Mouse (Mus musculus) kidney, embryonic 14.5 days (tissue): Measurements from ENCODE around the gene Acsf3. TPM values are rescaled to one million over a fixed set of nuclear protein-coding genes. Genes with fewer than 3 reads are reported as not detected.

ENCODE experiments used
- ATAC-seq: fragments of 200-750 bp; cut with Nextera tagmentation; 2 replicates; pipeline ENCODE4 v1.8.0; 2017; ENCODE audit warnings: moderate number of reproducible peaks, mild to moderate bottlenecking, moderate TSS enrichment, moderate library complexity; ENCODE audit not compliant: low FRiP score, low TSS enrichment
- H3K27ac ChIP-seq: fragments of 300-500 bp; sonication (generic); 2 replicates; pipeline ENCODE4 v1.5.1; 2014; ENCODE audit warnings: low read depth, mild to moderate bottlenecking, low read length, moderate library complexity, mixed read lengths
- H3K27me3 ChIP-seq: fragments of 300-500 bp; sonication (generic); 2 replicates; pipeline ENCODE4 v1.6.1; 2014; ENCODE audit warnings: mild to moderate bottlenecking, low read length; ENCODE audit not compliant: control insufficient read depth, insufficient read depth
- H3K36me3 ChIP-seq: fragments of 300-500 bp; sonication (generic); 2 replicates; pipeline ENCODE4 v1.6.1; 2014; ENCODE audit warnings: low read length, mixed read lengths; ENCODE audit not compliant: control insufficient read depth, insufficient read depth
- H3K4me1 ChIP-seq: fragments of 300-500 bp; sonication (generic); 2 replicates; pipeline ENCODE4 v1.6.1; 2014; ENCODE audit warnings: low read length, mixed read lengths; ENCODE audit not compliant: control insufficient read depth, insufficient read depth
- H3K4me2 ChIP-seq: fragments of 300-500 bp; sonication (generic); replicated peaks from 2 replicates; pipeline ENCODE4 v1.6.1; 2014; ENCODE audit warnings: low read depth, mild to moderate bottlenecking, low read length
- H3K4me3 ChIP-seq: fragments of 300-500 bp; sonication (generic); 2 replicates; pipeline ENCODE4 v1.5.1; 2014; ENCODE audit warnings: mild to moderate bottlenecking, low read length
- H3K9ac ChIP-seq: fragments of 300-500 bp; sonication (generic); 2 replicates; pipeline ENCODE4 v1.6.1; 2014; ENCODE audit warnings: low read depth, mild to moderate bottlenecking, low read length, moderate library complexity
- H3K9me3 ChIP-seq: fragments of 300-500 bp; sonication (generic); 2 replicates; pipeline ENCODE4 v1.6.1; 2016; ENCODE audit warnings: low read length; ENCODE audit not compliant: control insufficient read depth
- WGBS: fragments of 180-500 bp; shearing (Covaris S2); extraction: QIAGEN DNeasy Blood & Tissue Kit; methylation state at CpG from one replicate; pipeline ENCODE4 v1.1.7; 2014; 5-methylcytosine and 5-hydroxymethylcytosine counted together
- polyA plus RNA-seq: library from polyadenylated mRNA; unstranded; fragments of >200 nt; fragmentation: Nextera tagmentation; extraction: Ambion mirVana; gene quantifications from 2 replicates; pipeline ENCODE4 v1.2.1, GENCODE M21; 2014

The Acsf3 gene
- polyA plus RNA-seq, 1 experiment from 2014 or later: 20.2 TPM

DNA sequence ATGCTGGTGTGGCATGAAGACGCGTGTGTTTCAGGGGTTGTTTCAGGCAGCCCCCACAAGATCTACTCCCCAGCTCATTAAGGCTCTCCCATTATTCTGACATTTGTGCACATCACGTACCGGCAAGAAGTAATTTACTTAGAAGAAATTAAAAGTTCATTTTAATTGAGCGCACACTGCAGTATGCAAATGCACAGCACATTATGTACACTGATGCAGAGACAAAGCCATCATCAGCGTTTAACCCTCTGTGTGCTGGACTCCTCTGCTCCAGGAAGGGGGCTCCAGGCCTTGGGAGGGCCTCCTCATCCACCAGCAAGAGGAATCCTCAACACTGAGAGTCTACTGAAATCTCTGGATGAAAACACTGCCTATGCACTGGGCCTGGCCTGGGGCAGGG, 37.4 kb upstream of the Acsf3 start:
- H3K27me3 ChIP-seq: 0 out of 2 replicates have a peak, but pooled peaks cover 4% of the 10 kb centered on the region
- H3K4me3 ChIP-seq: no peak overlapping the region
- WGBS: 91% methylated on average over 6 of the region's 6 CpGs
- H3K9me3 ChIP-seq: no peaks in the 10 kb centered on the region
- H3K36me3 ChIP-seq: no peaks in the 10 kb centered on the region
- no peak for ATAC-seq
- H3K27ac ChIP-seq: no peak overlapping the region
- H3K4me2 ChIP-seq: no peak overlapping the region
- no peak overlapping the region for H3K9ac ChIP-seq
- peaks cover 10% of the 10 kb centered on the region; the same call in 1 of the 2 replicates for H3K4me1 ChIP-seq

GRCm38 (mm10) chr8:122739102-122739725, 36.1 kb upstream of the Acsf3 start:
- no peak overlapping the region for H3K27ac ChIP-seq
- no peaks in the 10 kb centered on the region for H3K9me3 ChIP-seq
- no peak overlapping the region for H3K4me2 ChIP-seq
- no peak for ATAC-seq
- peaks cover 10% of the 10 kb centered on the region; the same call in 1 of the 2 replicates for H3K4me1 ChIP-seq
- no peak overlapping the region for H3K4me3 ChIP-seq
- peaks cover 11% of the 10 kb centered on the region for H3K27me3 ChIP-seq
- H3K36me3 ChIP-seq: no peaks in the 10 kb centered on the region
- no peak overlapping the region for H3K9ac ChIP-seq
- 16% methylated on average over 11 of the region's 11 CpGs for WGBS

GRCm38 (mm10) chr8:122742471-122742870, 32.8 kb upstream of the Acsf3 start:
- WGBS: 30% methylated on average over 19 of the region's 19 CpGs
- Histone ChIP-seq H3K27me3 (peaks cover 23% of the 10 kb centered on the region), H3K9me3 (no peaks in the 10 kb centered on the region), H3K4me3 (no peak overlapping the region), H3K36me3 (no peaks in the 10 kb centered on the region), H3K27ac (no peak overlapping the region), H3K4me2 (no peak overlapping the region), H3K9ac (no peak overlapping the region), H3K4me1 (peaks cover 10% of the 10 kb centered on the region; the same call in 1 of the 2 replicates)
- no peak for ATAC-seq

GRCm38 (mm10) chr8:122745022-122745749, 30.1 kb upstream of the Acsf3 start:
- ATAC-seq: no peak
- 31% methylated on average over 17 of the region's 17 CpGs for WGBS
- no peaks in the 10 kb centered on the region for H3K36me3 ChIP-seq
- no peak overlapping the region for H3K4me3 ChIP-seq
- H3K27me3 ChIP-seq: peaks cover 23% of the 10 kb centered on the region
- H3K27ac ChIP-seq: no peak overlapping the region
- H3K4me1 ChIP-seq: no peaks in the 10 kb centered on the region
- no peak overlapping the region for H3K9ac ChIP-seq
- H3K4me2 ChIP-seq: no peak overlapping the region
- H3K9me3 ChIP-seq: no peaks in the 10 kb centered on the region

DNA sequence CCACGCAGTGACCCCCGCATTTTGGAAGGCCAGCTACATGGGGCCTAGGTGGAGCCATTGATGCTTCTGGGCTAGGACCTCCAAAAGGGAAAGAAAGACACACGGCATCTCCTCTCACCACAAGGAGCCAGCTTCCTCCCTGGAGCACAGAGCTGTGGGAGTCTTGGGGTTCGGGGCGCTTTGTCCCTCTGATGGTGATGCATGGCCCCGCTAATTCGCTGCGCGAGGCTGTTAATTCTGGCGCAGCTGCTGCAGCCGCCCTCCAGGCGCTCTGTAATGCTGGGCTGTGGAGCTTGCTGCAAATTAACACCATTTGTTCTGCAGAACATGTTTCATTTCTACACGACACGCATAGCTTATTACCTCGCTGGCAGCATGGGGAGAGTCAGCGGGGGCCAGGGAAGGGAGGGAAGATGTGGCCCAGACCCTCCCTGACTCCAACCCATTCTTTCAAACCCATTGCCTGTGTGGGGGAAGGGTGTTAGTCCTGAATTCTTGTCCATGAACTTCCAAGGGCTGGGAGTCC, 29.5 kb upstream of the Acsf3 start:
- Histone ChIP-seq H3K4me1 (no peaks in the 10 kb centered on the region), H3K4me3 (no peak overlapping the region), H3K4me2 (no peak overlapping the region), H3K36me3 (no peaks in the 10 kb centered on the region), H3K27me3 (peaks cover 23% of the 10 kb centered on the region), H3K27ac (no peak overlapping the region), H3K9ac (no peak overlapping the region), H3K9me3 (no peaks in the 10 kb centered on the region)
- 12% methylated on average over 16 of the region's 16 CpGs for WGBS
- ATAC-seq: no peak

DNA sequence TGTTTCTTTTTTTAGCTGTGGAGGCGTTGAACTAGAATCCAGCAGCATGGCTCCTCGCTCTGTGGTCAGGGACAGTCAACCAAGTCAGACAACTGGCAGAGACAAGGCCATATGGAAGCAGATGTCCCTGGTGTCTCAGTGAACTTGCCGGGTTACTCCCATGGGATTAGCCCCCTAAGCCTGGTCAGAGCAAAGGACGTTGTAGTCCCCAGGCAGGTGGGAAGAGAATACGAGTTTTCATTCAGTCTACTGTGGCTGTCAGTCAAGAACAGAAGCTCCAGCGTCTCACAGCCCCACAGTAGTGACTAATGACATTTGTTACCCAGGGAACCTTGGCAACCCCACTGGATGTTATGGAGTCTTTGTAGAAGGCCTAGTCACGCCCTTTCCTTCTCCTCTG, 28.8 kb upstream of the Acsf3 start:
- ATAC-seq: no peak
- Histone ChIP-seq H3K9me3 (no peaks in the 10 kb centered on the region), H3K27me3 (peaks cover 23% of the 10 kb centered on the region), H3K36me3 (no peaks in the 10 kb centered on the region), H3K9ac (no peak overlapping the region), H3K4me3 (no peak overlapping the region), H3K4me2 (no peak overlapping the region), H3K27ac (no peak overlapping the region), H3K4me1 (no peaks in the 10 kb centered on the region)
- 49% methylated on average over 7 of the region's 7 CpGs for WGBS

GRCm38 (mm10) chr8:122747825-122748224, 27.5 kb upstream of the Acsf3 start:
- Histone ChIP-seq H3K4me2 (no peak overlapping the region), H3K4me3 (no peak overlapping the region), H3K9ac (no peak overlapping the region), H3K36me3 (no peaks in the 10 kb centered on the region), H3K27me3 (peaks cover 19% of the 10 kb centered on the region), H3K27ac (no peak overlapping the region), H3K4me1 (no peaks in the 10 kb centered on the region), H3K9me3 (no peaks in the 10 kb centered on the region)
- WGBS: 92% methylated on average over 1 of the region's 1 CpGs
- no peak for ATAC-seq

GRCm38 (mm10) chr8:122749333-122749958, 25.8 kb upstream of the Acsf3 start:
- Histone ChIP-seq H3K27ac (no peak overlapping the region), H3K36me3 (no peaks in the 10 kb centered on the region), H3K4me1 (no peaks in the 10 kb centered on the region), H3K9ac (no peak overlapping the region), H3K27me3 (peaks cover 12% of the 10 kb centered on the region; the same call in 1 of the 2 replicates), H3K9me3 (no peaks in the 10 kb centered on the region), H3K4me2 (no peak overlapping the region), H3K4me3 (no peak overlapping the region)
- no peak for ATAC-seq
- 59% methylated on average over 6 of the region's 6 CpGs for WGBS

GRCm38 (mm10) chr8:122751342-122751741, 23.9 kb upstream of the Acsf3 start:
- H3K4me3 ChIP-seq: no peak overlapping the region
- H3K36me3 ChIP-seq: no peaks in the 10 kb centered on the region
- H3K4me1 ChIP-seq: no peaks in the 10 kb centered on the region
- H3K9ac ChIP-seq: no peak overlapping the region
- 0 out of 2 replicates have a peak, but pooled peaks cover 2% of the 10 kb centered on the region for H3K27me3 ChIP-seq
- no peak for ATAC-seq
- WGBS: 79% methylated on average over 5 of the region's 5 CpGs
- H3K9me3 ChIP-seq: no peaks in the 10 kb centered on the region
- H3K27ac ChIP-seq: no peak overlapping the region
- no peak overlapping the region for H3K4me2 ChIP-seq
